Mouse (Mus musculus): ENCODE measurements at regions not wholly inside any gene's neighbourhood (a gene's known extent, or its start where the extent isn't known, plus 50 kb on each side); places are given as distances from the start of the nearest gene placed in this dataset.

DNA sequence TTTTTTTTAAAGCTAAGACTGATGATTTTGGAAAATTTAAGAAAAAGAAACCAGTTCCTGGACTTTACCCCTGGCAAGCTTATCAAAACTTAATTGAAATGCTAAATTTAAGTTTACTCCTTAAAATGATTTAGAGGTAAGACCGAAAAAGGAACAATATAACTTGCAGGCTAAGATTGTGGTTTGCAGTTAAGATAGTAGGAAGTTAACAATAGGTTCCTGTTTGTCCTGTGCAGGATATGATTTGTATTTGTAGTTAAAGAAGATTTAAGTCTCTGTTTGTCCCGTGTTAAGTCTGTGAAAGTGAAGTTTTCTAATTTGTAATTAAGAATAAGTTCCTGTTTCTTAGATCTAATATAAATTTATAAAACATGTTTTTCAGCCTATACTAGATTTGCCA is 1406.3 kb upstream of the Lrrc6 start:
- Histone ChIP-seq H3K4me3 (ENCODE audit: low read depth, low read length) (no peak overlapping the region), H3K4me1 (ENCODE audit: control insufficient read depth, insufficient read depth, low read length) (no peaks in the 10 kb centered on the region), H3K27me3 (ENCODE audit: control insufficient read depth, insufficient read depth, low read length, poor library complexity, severe bottlenecking) (no peaks in the 10 kb centered on the region), H3K27ac (ENCODE audit: insufficient read depth, low read length) (no peak overlapping the region), H3K36me3 (ENCODE audit: control insufficient read depth, insufficient read depth, low read length, poor library complexity, severe bottlenecking) (no peaks in the 10 kb centered on the region), H3K9ac (ENCODE audit: low read depth, poor library complexity, severe bottlenecking) (no peak overlapping the region), H3K9me3 (replicated peaks; ENCODE audit: control insufficient read depth, insufficient read depth, low read length, poor library complexity, severe bottlenecking) (no peaks in the 10 kb centered on the region)
- no peak for TF ChIP-seq CTCF (IDR thresholded peaks at IDR 0.05; ENCODE audit: low read depth, low read length)
- no peak for TF ChIP-seq POLR2A (IDR thresholded peaks at IDR 0.05; ENCODE audit: insufficient read depth, low read length)
- TF ChIP-seq EP300 (IDR thresholded peaks at IDR 0.05; ENCODE audit: insufficient read depth, low read depth, low read length), result no peak

- no peaks in the 10 kb centered on the region for H3K9me3 ChIP-seq (replicated peaks; ENCODE audit: control insufficient read depth, insufficient read depth, low read length, poor library complexity, severe bottlenecking)
- H3K36me3 ChIP-seq (ENCODE audit: control insufficient read depth, insufficient read depth, low read length, poor library complexity, severe bottlenecking), result no peaks in the 10 kb centered on the region
- H3K4me3 ChIP-seq (ENCODE audit: low read depth, low read length), result no peak overlapping the region
- TF ChIP-seq POLR2A (IDR thresholded peaks at IDR 0.05; ENCODE audit: insufficient read depth, low read length) (no peak), CTCF (IDR thresholded peaks at IDR 0.05; ENCODE audit: low read depth, low read length) (no peak), EP300 (IDR thresholded peaks at IDR 0.05; ENCODE audit: insufficient read depth, low read depth, low read length) (no peak)
- no peak overlapping the region for H3K9ac ChIP-seq (ENCODE audit: low read depth, poor library complexity, severe bottlenecking)
- no peaks in the 10 kb centered on the region for H3K27me3 ChIP-seq (ENCODE audit: control insufficient read depth, insufficient read depth, low read length, poor library complexity, severe bottlenecking)
- H3K4me1 ChIP-seq (ENCODE audit: control insufficient read depth, insufficient read depth, low read length), result no peaks in the 10 kb centered on the region
- no peak overlapping the region for H3K27ac ChIP-seq (ENCODE audit: insufficient read depth, low read length)
Observed at GRCm38 (mm10) chr15:67905279-67905678, 1404.6 kb upstream of the Lrrc6 start.

- no peaks in the 10 kb centered on the region for H3K27me3 ChIP-seq (ENCODE audit: control insufficient read depth, insufficient read depth, low read length, poor library complexity, severe bottlenecking)
- H3K9ac ChIP-seq (ENCODE audit: low read depth, poor library complexity, severe bottlenecking), result no peak overlapping the region
- no peak overlapping the region for H3K4me3 ChIP-seq (ENCODE audit: low read depth, low read length)
Observed at GRCm38 (mm10) chr15:67904646-67905045, 1403.9 kb upstream of the Lrrc6 start.

GRCm38 (mm10) chr15:67902982-67903381 is 1402.3 kb upstream of the Lrrc6 start:
- H3K27ac ChIP-seq (ENCODE audit: insufficient read depth, low read length), result no peak overlapping the region
- no peaks in the 10 kb centered on the region for H3K4me1 ChIP-seq (ENCODE audit: control insufficient read depth, insufficient read depth, low read length)
- no peak overlapping the region for H3K4me3 ChIP-seq (ENCODE audit: low read depth, low read length)
- TF ChIP-seq CTCF (IDR thresholded peaks at IDR 0.05; ENCODE audit: low read depth, low read length) (no peak), POLR2A (IDR thresholded peaks at IDR 0.05; ENCODE audit: insufficient read depth, low read length) (no peak), EP300 (IDR thresholded peaks at IDR 0.05; ENCODE audit: insufficient read depth, low read depth, low read length) (no peak)
- no peaks in the 10 kb centered on the region for H3K36me3 ChIP-seq (ENCODE audit: control insufficient read depth, insufficient read depth, low read length, poor library complexity, severe bottlenecking)
- H3K9me3 ChIP-seq (replicated peaks; ENCODE audit: control insufficient read depth, insufficient read depth, low read length, poor library complexity, severe bottlenecking), result no peaks in the 10 kb centered on the region
- H3K9ac ChIP-seq (ENCODE audit: low read depth, poor library complexity, severe bottlenecking), result no peak overlapping the region
- no peaks in the 10 kb centered on the region for H3K27me3 ChIP-seq (ENCODE audit: control insufficient read depth, insufficient read depth, low read length, poor library complexity, severe bottlenecking)

More at GRCm38 (mm10) chr15:67904646-67905045, 1403.9 kb upstream of the Lrrc6 start:
- TF ChIP-seq EP300 (IDR thresholded peaks at IDR 0.05; ENCODE audit: insufficient read depth, low read depth, low read length), result no peak
- no peak for TF ChIP-seq POLR2A (IDR thresholded peaks at IDR 0.05; ENCODE audit: insufficient read depth, low read length)
- no peak for TF ChIP-seq CTCF (IDR thresholded peaks at IDR 0.05; ENCODE audit: low read depth, low read length)
- Histone ChIP-seq H3K4me1 (ENCODE audit: control insufficient read depth, insufficient read depth, low read length) (no peaks in the 10 kb centered on the region), H3K9me3 (replicated peaks; ENCODE audit: control insufficient read depth, insufficient read depth, low read length, poor library complexity, severe bottlenecking) (no peaks in the 10 kb centered on the region), H3K36me3 (ENCODE audit: control insufficient read depth, insufficient read depth, low read length, poor library complexity, severe bottlenecking) (no peaks in the 10 kb centered on the region), H3K27ac (ENCODE audit: insufficient read depth, low read length) (no peak overlapping the region)

- Histone ChIP-seq H3K4me3 (ENCODE audit: low read depth, low read length) (no peak overlapping the region), H3K4me1 (ENCODE audit: control insufficient read depth, insufficient read depth, low read length) (no peaks in the 10 kb centered on the region)
- TF ChIP-seq POLR2A (IDR thresholded peaks at IDR 0.05; ENCODE audit: insufficient read depth, low read length) (no peak), EP300 (IDR thresholded peaks at IDR 0.05; ENCODE audit: insufficient read depth, low read depth, low read length) (no peak)
Observed at GRCm38 (mm10) chr15:67901191-67901601, 1400.5 kb upstream of the Lrrc6 start.

DNA sequence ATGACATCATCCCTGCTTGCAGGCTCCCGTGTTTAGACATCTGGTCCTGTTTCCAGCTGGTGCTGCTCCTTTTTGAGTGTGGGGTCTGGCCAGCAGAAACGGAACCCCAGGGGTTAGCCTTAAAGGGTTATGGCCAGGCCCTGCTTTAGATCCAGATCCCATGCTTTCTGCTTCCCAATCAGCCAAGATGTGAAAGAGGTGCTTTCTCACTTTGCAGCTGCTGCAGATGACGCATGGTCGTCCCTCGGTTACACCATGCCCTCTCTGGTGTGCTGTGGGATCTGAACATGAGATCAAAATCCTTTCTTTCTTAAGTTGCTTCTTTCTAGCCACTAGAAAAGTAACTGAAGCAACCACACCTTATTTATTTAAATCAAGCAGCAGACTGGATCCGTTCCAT is 1399.1 kb upstream of the Lrrc6 start:
- Histone ChIP-seq H3K4me3 (ENCODE audit: low read depth, low read length) (no peak overlapping the region), H3K9ac (ENCODE audit: low read depth, poor library complexity, severe bottlenecking) (no peak overlapping the region), H3K9me3 (replicated peaks; ENCODE audit: control insufficient read depth, insufficient read depth, low read length, poor library complexity, severe bottlenecking) (no peaks in the 10 kb centered on the region), H3K27me3 (ENCODE audit: control insufficient read depth, insufficient read depth, low read length, poor library complexity, severe bottlenecking) (no peaks in the 10 kb centered on the region), H3K36me3 (ENCODE audit: control insufficient read depth, insufficient read depth, low read length, poor library complexity, severe bottlenecking) (no peaks in the 10 kb centered on the region), H3K4me1 (ENCODE audit: control insufficient read depth, insufficient read depth, low read length) (no peaks in the 10 kb centered on the region), H3K27ac (ENCODE audit: insufficient read depth, low read length) (no peak overlapping the region)
- TF ChIP-seq EP300 (IDR thresholded peaks at IDR 0.05; ENCODE audit: insufficient read depth, low read depth, low read length) (no peak), CTCF (IDR thresholded peaks at IDR 0.05; ENCODE audit: low read depth, low read length) (no peak), POLR2A (IDR thresholded peaks at IDR 0.05; ENCODE audit: insufficient read depth, low read length) (no peak)

More at GRCm38 (mm10) chr15:67901191-67901601, 1400.5 kb upstream of the Lrrc6 start:
- no peaks in the 10 kb centered on the region for H3K9me3 ChIP-seq (replicated peaks; ENCODE audit: control insufficient read depth, insufficient read depth, low read length, poor library complexity, severe bottlenecking)
- H3K9ac ChIP-seq (ENCODE audit: low read depth, poor library complexity, severe bottlenecking), result no peak overlapping the region
- no peaks in the 10 kb centered on the region for H3K36me3 ChIP-seq (ENCODE audit: control insufficient read depth, insufficient read depth, low read length, poor library complexity, severe bottlenecking)
- no peak overlapping the region for H3K27ac ChIP-seq (ENCODE audit: insufficient read depth, low read length)
- no peaks in the 10 kb centered on the region for H3K27me3 ChIP-seq (ENCODE audit: control insufficient read depth, insufficient read depth, low read length, poor library complexity, severe bottlenecking)

All from ES-Bruce4 (cell line).